Mouse (Mus musculus) midbrain, embryonic 15.5 days (tissue): Measurements from ENCODE around the gene Rassf3. TPM values are rescaled to one million over a fixed set of nuclear protein-coding genes. Genes with fewer than 3 reads are reported as not detected.

ENCODE experiments used
- ATAC-seq: fragments of 200-750 bp; cut with Nextera tagmentation; replicated peaks from 2 replicates; pipeline ENCODE4 v1.8.0; 2017; ENCODE audit warnings: moderate TSS enrichment
- H3K27ac ChIP-seq: fragments of 300-500 bp; sonication (generic); 2 replicates; pipeline ENCODE4 v1.5.1; 2015; ENCODE audit warnings: mild to moderate bottlenecking, inconsistent platforms
- H3K27me3 ChIP-seq: fragments of 300-500 bp; sonication (generic); replicated peaks from 2 replicates; pipeline ENCODE4 v1.6.1; 2015; ENCODE audit warnings: inconsistent platforms
- H3K36me3 ChIP-seq: fragments of 300-500 bp; sonication (generic); replicated peaks from 2 replicates; pipeline ENCODE4 v1.6.1; 2015; ENCODE audit warnings: inconsistent platforms
- H3K4me1 ChIP-seq: fragments of 300-500 bp; sonication (generic); 2 replicates; pipeline ENCODE4 v1.6.1; 2015; ENCODE audit warnings: inconsistent platforms
- H3K4me2 ChIP-seq: fragments of 300-500 bp; sonication (generic); 2 replicates; pipeline ENCODE4 v1.6.1; 2015; ENCODE audit warnings: inconsistent platforms, mild to moderate bottlenecking, moderate library complexity
- H3K4me3 ChIP-seq: fragments of 300-500 bp; sonication (generic); 2 replicates; pipeline ENCODE4 v1.5.1; 2015; ENCODE audit warnings: mild to moderate bottlenecking, inconsistent platforms
- H3K9ac ChIP-seq: fragments of 300-500 bp; sonication (generic); 2 replicates; pipeline ENCODE4 v1.6.1; 2015; ENCODE audit warnings: mild to moderate bottlenecking, inconsistent platforms
- H3K9me3 ChIP-seq: fragments of 300-500 bp; sonication (generic); 2 replicates; pipeline ENCODE4 v1.6.1; 2016; ENCODE audit warnings: inconsistent platforms
- WGBS: fragments of 180-500 bp; shearing (Covaris S2); methylation state at CpG from one replicate; pipeline ENCODE4 v1.1.7; 2015; ENCODE audit warnings: mixed read lengths; 5-methylcytosine and 5-hydroxymethylcytosine counted together
- polyA plus RNA-seq: library from polyadenylated mRNA; unstranded; fragments of >200 nt; fragmentation: Nextera tagmentation; extraction: Ambion mirVana; gene quantifications from 2 replicates; pipeline ENCODE4 v1.2.1, GENCODE M21; 2015

Gene Rassf3
- polyA plus RNA-seq, 1 experiment from 2014 or later: 4.2 TPM

DNA sequence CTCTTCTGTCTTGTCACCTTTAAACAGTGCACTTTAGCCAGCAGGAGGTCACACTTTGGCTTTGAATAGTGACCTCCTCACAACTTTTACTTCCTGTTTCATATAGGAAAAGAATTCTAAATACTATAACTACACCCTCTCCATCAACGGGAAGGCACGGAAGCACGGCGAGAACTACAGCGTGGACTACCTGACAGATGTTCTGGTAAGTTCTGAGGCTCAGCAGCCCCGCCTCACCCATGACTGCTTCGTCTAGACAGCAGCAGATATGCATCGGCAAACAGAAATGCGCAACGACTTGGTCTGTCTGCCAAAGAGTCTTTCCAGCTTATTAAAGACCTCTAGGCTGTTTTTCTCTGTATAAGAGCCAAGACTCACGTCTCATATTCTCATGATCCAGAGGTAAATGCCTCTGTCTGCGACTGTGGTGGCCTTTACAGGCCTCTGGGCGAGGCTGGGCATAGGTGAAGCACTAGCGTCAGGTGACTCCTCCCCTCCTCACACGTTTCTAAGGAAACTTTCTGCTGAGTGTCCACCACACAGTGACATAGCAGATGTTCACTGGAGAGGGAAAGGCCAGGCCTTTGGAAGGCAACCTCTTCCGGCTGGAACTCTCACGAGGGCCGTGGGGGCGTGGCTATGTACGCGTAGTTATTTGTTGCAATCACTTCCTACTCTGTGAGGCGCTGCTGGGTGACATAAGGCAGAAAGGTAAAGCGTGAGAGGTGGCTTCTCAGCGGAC, 99.4 kb downstream of the Rassf3 start:
- WGBS: 93% methylated on average over 24 of the region's 24 CpGs
- H3K4me1 ChIP-seq: no peaks in the 10 kb centered on the region
- H3K27me3 ChIP-seq: no peaks in the 10 kb centered on the region
- peaks cover 53% of the 10 kb centered on the region for H3K36me3 ChIP-seq
- no peak overlapping the region for H3K27ac ChIP-seq
- H3K9me3 ChIP-seq: no peaks in the 10 kb centered on the region
- no peak overlapping the region for H3K9ac ChIP-seq
- no peak for ATAC-seq
- no peak overlapping the region for H3K4me3 ChIP-seq
- H3K4me2 ChIP-seq: no peak overlapping the region

- H3K27me3 ChIP-seq: no peaks in the 10 kb centered on the region
- H3K4me2 ChIP-seq: no peak overlapping the region
- no peaks in the 10 kb centered on the region for H3K9me3 ChIP-seq
- H3K9ac ChIP-seq: no peak overlapping the region
- H3K27ac ChIP-seq: no peak overlapping the region
- ATAC-seq: no peak
- no peak overlapping the region for H3K4me3 ChIP-seq
- 84% methylated on average over 24 of the region's 24 CpGs for WGBS
- peaks cover 46% of the 10 kb centered on the region for H3K36me3 ChIP-seq
- H3K4me1 ChIP-seq: no peaks in the 10 kb centered on the region
Observed at GRCm38 (mm10) chr10:121375649-121376493, 100.3 kb downstream of the Rassf3 start.

DNA sequence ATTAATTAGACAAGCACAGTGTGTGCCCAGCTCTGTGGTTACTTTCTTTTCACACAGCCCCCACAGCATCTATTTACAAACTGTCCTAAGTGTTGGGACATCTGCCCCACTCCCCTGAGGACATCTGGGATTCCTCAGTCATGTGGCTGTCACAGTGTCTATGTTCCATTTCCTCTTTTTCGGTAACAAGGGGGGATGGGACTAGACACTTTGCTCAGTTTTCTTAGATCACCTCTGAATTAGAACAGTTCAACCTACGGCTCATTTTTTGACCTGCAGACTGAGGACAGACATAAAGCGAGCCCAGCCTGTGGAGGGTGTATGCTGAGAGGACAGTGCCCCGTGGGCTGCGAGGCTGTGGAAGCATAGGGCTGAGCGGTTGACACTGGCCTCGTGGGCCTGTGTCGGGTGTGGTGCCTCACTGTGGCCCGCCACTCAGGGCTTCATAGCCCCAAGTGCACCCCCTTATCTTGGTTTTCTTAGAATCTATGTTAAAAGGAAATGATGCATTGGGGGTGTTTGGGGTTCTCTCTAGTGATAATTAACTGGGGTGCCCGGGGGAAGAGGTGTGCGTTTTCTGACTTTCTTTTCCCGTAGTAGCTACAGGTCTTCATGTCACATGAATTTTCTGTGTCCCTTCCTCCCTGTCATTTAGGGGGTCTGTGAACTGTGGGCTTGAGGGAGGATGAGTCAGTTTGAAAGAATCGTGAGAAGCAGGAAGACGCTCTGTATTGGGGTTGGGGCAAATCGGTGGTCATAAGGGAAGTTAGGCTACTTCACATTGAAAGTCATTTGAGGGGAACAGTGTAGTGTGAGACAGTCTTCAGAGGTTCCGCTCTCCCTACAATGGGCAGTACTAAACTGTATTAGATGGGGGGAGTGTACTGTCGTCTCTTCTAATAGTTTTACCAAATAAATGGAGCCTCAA, 101.2 kb downstream of the Rassf3 start:
- H3K27me3 ChIP-seq: no peaks in the 10 kb centered on the region
- 92% methylated on average over 17 of the region's 17 CpGs for WGBS
- no peaks in the 10 kb centered on the region for H3K4me1 ChIP-seq
- H3K4me3 ChIP-seq: no peak overlapping the region
- no peaks in the 10 kb centered on the region for H3K9me3 ChIP-seq
- H3K4me2 ChIP-seq: no peak overlapping the region
- ATAC-seq: no peak
- H3K9ac ChIP-seq: no peak overlapping the region
- H3K36me3 ChIP-seq: peaks cover 39% of the 10 kb centered on the region
- no peak overlapping the region for H3K27ac ChIP-seq

GRCm38 (mm10) chr10:121374013-121374412, 102.1 kb downstream of the Rassf3 start:
- H3K36me3 ChIP-seq: peaks cover 34% of the 10 kb centered on the region
- 87% methylated on average over 12 of the region's 12 CpGs for WGBS
- H3K9me3 ChIP-seq: no peaks in the 10 kb centered on the region
- no peak overlapping the region for H3K4me2 ChIP-seq
- H3K27me3 ChIP-seq: no peaks in the 10 kb centered on the region
- H3K4me1 ChIP-seq: no peaks in the 10 kb centered on the region
- no peak overlapping the region for H3K27ac ChIP-seq
- no peak overlapping the region for H3K4me3 ChIP-seq
- ATAC-seq: no peak
- no peak overlapping the region for H3K9ac ChIP-seq

- H3K4me3 ChIP-seq: no peak overlapping the region
- H3K9me3 ChIP-seq: no peaks in the 10 kb centered on the region
- H3K36me3 ChIP-seq: peaks cover 12% of the 10 kb centered on the region; the same call in 1 of the 2 replicates
- H3K27ac ChIP-seq: no peak overlapping the region
- H3K4me2 ChIP-seq: no peak overlapping the region
- 93% methylated on average over 6 of the region's 6 CpGs for WGBS
- ATAC-seq: no peak
- H3K4me1 ChIP-seq: peaks cover 7% of the 10 kb centered on the region
- no peak overlapping the region for H3K9ac ChIP-seq
- no peaks in the 10 kb centered on the region for H3K27me3 ChIP-seq
Observed at GRCm38 (mm10) chr10:121370777-121371176, 105.4 kb downstream of the Rassf3 start.

DNA sequence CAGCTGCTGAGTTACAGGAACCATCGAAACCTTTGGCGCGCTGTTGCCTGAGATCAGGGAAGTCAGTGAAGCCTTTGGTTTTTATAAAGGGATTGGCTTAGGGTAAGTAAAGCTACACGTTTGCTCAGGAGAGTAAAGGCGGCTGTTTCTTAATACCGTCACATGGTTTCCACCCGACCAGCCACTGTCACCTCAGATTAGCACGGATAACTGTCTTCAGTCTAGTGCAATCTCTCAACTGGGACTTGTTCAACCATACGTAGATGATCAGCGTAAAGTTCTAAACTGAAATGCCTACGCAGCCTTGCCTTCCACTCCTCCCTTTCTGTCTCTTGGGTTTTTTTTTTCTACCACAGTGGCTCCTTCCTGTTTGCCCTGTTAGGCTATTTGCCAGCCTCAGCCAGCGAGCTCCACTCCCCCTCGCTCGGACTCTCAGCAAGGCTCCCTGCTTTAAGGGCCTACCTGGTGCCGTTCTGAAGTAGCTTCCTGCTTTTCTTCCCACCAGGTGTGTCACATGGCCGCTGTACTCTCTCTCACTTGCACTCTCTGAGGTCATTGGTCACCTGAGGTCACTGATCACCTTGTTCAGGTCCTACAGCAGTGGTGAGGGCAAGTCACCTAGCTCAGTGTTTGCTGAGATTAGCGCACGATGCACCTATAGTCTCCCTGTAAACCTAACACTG, 107.2 kb downstream of the Rassf3 start:
- no peak overlapping the region for H3K9ac ChIP-seq
- H3K4me2 ChIP-seq: no peak overlapping the region
- no peaks in the 10 kb centered on the region for H3K27me3 ChIP-seq
- H3K9me3 ChIP-seq: no peaks in the 10 kb centered on the region
- WGBS: 81% methylated on average over 18 of the region's 18 CpGs
- no peak for ATAC-seq
- peaks cover 16% of the 10 kb centered on the region for H3K4me1 ChIP-seq
- H3K27ac ChIP-seq: no peak overlapping the region
- H3K36me3 ChIP-seq: no peaks in the 10 kb centered on the region
- no peak overlapping the region for H3K4me3 ChIP-seq

DNA sequence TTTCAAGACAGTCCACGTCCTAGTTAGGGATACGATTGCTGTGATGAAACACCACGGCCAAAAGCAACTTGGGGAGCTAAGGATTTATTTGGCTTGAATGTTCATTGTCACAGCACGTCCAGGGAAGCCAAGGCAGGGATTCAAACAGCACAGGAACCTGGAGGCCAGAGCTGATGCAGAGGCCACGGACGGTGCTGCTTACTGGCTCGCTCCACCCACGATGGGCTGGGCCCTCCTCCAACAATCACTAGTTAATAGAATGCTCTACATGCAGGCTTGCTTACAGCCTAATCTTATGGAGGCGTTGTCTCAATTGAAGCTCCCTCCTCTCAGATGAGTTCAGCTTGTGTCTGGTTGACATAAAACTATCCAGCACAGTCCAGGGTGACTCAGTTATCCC, 108.4 kb downstream of the Rassf3 start:
- no peak overlapping the region for H3K4me3 ChIP-seq
- H3K4me1 ChIP-seq: peaks cover 16% of the 10 kb centered on the region
- 94% methylated on average over 9 of the region's 9 CpGs for WGBS
- no peaks in the 10 kb centered on the region for H3K9me3 ChIP-seq
- no peak overlapping the region for H3K27ac ChIP-seq
- H3K9ac ChIP-seq: no peak overlapping the region
- no peaks in the 10 kb centered on the region for H3K27me3 ChIP-seq
- no peak overlapping the region for H3K4me2 ChIP-seq
- H3K36me3 ChIP-seq: no peaks in the 10 kb centered on the region
- no peak for ATAC-seq

DNA sequence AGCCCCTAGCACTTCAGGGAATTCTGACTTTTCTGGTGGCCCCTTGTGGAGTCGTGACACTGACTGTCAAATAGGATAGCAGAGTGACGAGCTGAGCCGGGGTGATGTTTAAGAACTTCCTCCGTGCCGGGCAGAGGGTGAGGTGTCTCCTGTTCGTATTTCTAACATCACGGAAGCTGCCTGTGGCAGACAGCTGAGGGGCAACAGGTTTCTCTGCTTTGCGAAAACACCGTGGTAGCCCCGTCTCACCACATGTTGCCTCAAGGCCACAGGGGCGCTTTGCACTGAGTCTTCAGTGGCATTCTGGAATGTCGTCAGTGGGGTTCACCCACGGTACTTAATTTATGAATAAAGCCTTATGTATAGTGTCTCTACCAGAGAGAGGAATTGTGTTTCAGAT, 108.9 kb downstream of the Rassf3 start:
- Histone ChIP-seq H3K4me2 (no peak overlapping the region), H3K27me3 (no peaks in the 10 kb centered on the region), H3K36me3 (no peaks in the 10 kb centered on the region), H3K4me3 (no peak overlapping the region), H3K9ac (no peak overlapping the region), H3K27ac (no peak overlapping the region), H3K4me1 (peaks cover 16% of the 10 kb centered on the region), H3K9me3 (no peaks in the 10 kb centered on the region)
- 86% methylated on average over 13 of the region's 13 CpGs for WGBS
- ATAC-seq: no peak

- H3K4me3 ChIP-seq: peak overlapping the region; percentile 86
- H3K27me3 ChIP-seq: no peaks in the 10 kb centered on the region
- H3K36me3 ChIP-seq: no peaks in the 10 kb centered on the region
- peak overlapping the region; percentile 77 for H3K4me2 ChIP-seq
- H3K9me3 ChIP-seq: no peaks in the 10 kb centered on the region
- peaks cover 16% of the 10 kb centered on the region for H3K4me1 ChIP-seq
- 8% methylated on average over 9 of the region's 9 CpGs for WGBS
- H3K9ac ChIP-seq: peak overlapping the region; percentile 82; the same call in 1 of the 2 replicates
- no peak for ATAC-seq
- no peak overlapping the region for H3K27ac ChIP-seq
Observed at GRCm38 (mm10) chr10:121365781-121366272, 110.3 kb downstream of the Rassf3 start.

- Histone ChIP-seq H3K9me3 (no peaks in the 10 kb centered on the region), H3K27ac (peak within 1 kb of the TSS; percentile 75), H3K27me3 (no peaks in the 10 kb centered on the region), H3K4me1 (peaks cover 16% of the 10 kb centered on the region), H3K9ac (peak within 1 kb of the TSS; percentile 82), H3K4me2 (peak within 1 kb of the TSS; percentile 77), H3K36me3 (no peaks in the 10 kb centered on the region), H3K4me3 (peak within 1 kb of the TSS; percentile 86)
- ATAC-seq: peak; percentile 98
- WGBS: under 1% methylated on average over 70 of the region's 72 CpGs
Observed at GRCm38 (mm10) chr10:121364801-121365564, 111.2 kb downstream of the Rassf3 start, which contains the start of gene Gns. Gns (plus strand) TSS chr10:121365090.

- no peaks in the 10 kb centered on the region for H3K27me3 ChIP-seq
- WGBS: 29% methylated on average over 15 of the region's 15 CpGs
- ATAC-seq: 0 out of 2 replicates have a peak, but pooled peaks have one; percentile 25
Observed at GRCm38 (mm10) chr10:121364306-121364705, 111.8 kb downstream of the Rassf3 start.

More at GRCm38 (mm10) chr10:121364306-121364705, 111.8 kb downstream of the Rassf3 start:
- H3K9me3 ChIP-seq: no peaks in the 10 kb centered on the region
- H3K27ac ChIP-seq: no peak overlapping the region
- no peaks in the 10 kb centered on the region for H3K36me3 ChIP-seq
- peaks cover 16% of the 10 kb centered on the region for H3K4me1 ChIP-seq
- peak overlapping the region; percentile 86 for H3K4me3 ChIP-seq
- H3K9ac ChIP-seq: peak overlapping the region; percentile 82; the same call in 1 of the 2 replicates
- peak overlapping the region; percentile 77 for H3K4me2 ChIP-seq
